Mouse (Mus musculus) layer of hippocampus, postnatal 25 days (tissue): ENCODE results near the gene Ttyh3. TPM values are rescaled to one million over a fixed set of nuclear protein-coding genes. Genes with fewer than 3 reads are reported as not detected.
A peak's percentile ranks its signal among the peaks of the same experiment; 100 is the strongest.

Experiments
- DNase-seq, 2 experiments: peaks; one replicate each; pipeline ENCODE4 v3.0.0; 2022; ENCODE audit warnings: mixed read lengths in 2 of 2, low spot score in 1 of 2; ENCODE audit errors: extremely low spot score in 1 of 2
- total RNA-seq, 2 experiments: library from RNA; stranded (reverse); gene quantifications; 2 replicates each; pipeline ENCODE4 v1.2.3; 2021

Gene Ttyh3
- total RNA-seq, 2 experiments from 2014 or later = 247 to 262 TPM

DNA sequence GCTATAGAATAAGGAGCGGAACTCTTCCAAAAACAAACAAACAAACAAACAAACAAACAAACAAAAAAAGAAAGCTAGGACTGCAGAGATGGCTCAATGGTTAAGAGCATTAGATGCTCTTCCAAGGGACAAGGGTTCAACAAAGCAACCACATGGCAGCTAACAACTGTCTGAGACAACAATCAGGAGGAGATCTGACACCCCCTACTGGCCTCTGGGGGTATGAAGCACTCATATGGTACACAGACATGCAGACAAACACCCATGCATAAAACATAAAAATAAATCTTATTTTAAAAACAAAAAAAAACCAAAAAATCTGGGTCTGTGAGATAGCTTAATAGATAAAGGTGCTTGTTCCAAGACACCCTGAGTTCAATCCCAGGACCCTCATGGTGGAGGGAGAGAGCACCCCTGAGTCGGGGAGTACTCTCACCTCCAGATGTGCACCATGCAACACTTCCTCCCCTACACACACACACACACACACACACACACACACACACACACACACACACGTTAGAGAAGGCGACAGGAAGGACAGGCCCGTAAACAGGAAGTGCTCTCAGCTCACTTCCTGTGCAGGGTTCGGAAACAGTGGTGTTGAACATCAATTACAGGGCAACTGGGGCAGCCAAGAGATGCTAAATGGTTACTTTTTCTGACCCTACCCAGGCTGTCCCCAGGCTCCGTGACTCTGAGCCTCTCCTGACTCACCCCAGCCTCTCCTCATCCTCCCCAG lies 12.3 kb downstream of the Ttyh3 start:
- no peak for DNase-seq

DNA sequence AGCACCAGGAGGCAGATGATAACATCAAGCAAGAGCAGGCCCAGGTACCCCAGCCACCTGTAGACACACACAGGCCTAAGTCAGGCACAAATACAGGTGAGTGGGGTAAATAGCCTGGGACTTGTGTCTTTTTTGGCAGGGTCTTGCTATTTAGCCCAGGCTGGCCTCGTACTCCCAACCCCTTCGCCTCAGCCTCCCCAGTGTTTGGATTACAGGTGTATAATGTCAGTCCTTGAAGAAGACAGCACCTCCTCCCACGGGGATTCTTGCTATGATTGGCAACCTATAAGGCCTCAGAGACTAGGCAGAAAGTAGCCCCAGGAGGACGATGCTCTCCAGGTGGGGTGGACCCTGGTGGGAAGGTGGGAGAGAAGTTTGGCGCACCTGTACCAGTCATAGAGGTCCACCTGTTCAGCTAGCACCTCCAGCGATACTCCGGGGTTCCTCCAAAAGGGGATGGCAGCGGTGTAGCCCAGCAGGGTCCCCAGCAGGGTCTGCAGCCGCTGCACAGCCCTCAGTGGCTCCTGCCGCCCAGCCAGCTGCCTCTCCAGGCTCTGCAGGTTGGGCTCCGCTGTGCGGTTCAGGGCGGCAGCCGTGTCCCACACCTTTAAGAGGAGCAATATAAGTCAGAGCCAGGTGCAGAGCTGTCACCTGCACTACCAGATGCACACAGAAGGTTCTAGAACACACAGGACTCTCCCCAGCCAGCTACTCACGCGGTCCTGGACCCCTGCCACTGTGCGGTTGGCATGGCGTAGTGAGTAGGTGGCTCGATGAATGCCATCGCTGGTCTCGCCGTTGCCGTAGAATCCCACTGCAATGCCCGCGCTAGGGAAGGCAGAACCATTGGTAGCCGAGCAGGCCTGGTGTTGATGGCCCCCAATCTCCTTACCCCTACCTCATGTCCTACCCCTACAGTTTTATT lies 13.8 kb downstream of the Ttyh3 start:
- DNase-seq = peak in 1 of 2 experiments; percentile 61

DNA sequence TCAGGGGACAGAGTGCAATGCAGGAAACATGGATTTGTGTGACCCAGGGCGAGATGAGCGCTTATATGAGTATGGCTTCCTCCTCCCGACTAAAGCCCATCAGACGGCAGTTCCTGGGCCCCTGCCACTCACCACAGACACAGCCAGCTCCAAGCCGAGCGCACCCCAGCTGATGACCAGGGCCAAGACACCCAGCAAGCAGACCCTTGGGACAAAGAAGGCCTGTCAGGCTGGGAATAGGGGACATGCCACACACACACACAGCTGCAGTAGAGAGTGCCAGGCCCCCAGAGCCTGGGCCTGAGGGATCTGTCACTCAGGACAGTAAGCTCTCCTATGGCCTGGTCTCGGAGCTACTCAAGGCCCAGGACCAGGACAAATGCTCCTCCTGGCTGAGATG lies 15.4 kb downstream of the Ttyh3 start:
- no peak for DNase-seq

DNA sequence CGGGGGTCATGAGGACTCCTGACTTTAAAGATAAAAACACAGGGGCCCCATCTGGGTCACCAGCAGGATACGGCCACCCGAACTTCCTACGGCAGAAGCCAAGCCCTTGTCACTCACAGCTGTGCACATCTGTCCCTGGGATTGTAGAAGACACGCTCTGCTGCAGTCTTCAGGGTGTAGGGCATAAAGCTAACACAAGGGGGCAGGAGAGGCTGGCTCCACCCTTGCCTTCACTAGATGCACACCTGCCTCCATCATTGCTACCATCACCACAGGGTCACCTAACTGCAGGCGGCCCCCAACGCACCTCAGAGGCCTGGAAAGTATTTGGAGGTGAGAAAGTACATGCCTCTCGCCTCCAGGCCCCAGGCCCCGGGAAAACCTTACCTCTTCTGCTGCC lies 19.8 kb downstream of the Ttyh3 start:
- no peak for DNase-seq

DNA sequence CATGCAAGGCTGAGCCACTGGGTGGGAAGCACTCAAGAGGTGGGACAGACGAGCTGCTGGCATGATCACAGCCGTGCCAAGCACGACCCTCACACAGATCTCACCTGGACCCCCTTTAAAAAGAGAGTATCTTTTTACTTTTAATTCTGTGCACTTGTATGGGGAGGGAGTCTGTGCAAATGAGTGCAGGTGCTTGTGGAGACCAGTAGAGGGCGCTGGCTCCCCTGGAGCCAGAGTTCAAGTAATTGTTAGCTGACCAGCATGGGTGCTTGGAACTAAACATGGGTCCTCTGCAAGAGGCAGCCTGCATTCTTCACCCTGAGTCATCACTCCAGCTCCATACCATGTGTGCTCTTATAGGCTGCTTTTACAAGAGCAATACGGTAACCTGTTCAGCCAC lies 21.3 kb downstream of the Ttyh3 start:
- no peak for DNase-seq

DNA sequence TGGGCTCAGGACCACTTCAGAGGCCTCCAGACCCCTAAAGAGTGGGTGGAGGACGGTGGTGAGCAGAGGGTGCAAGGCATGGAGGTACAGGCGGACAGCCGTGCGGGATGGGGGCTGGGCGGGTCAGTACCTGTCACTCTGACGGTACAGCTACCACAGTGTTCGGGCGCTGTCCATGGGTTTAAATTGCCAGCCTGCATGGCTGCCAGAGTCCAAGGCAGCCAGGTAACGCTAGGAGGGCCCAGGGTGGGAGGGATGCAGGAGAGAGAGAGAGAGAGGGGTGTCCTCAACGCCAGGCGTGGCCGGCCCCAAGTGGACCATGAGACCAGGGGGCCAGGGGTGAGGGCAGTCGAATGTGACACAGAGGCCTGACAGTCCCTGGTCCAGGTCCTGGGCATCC lies 23.9 kb downstream of the Ttyh3 start:
- no peak for DNase-seq

DNA sequence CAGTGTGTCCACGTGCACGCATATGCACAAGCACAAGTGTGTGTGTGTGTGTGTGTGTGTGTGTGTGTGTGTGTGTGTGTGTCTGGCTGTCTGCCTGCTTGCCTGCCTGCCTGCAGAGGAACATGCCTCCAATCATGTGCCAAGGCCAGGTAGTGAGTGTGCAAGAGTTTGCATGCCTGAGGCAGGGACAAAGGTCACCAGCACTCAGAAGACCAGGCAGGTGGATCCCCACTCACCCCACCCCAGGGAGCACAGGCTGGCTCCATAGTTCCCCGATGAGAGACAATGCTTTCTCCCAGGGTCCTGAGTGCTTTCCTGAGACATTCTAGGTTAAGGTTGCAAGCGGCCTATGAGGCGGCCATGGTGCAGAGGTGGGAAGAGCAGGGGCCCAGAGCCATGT lies 24.6 kb downstream of the Ttyh3 start:
- no peak for DNase-seq

DNA sequence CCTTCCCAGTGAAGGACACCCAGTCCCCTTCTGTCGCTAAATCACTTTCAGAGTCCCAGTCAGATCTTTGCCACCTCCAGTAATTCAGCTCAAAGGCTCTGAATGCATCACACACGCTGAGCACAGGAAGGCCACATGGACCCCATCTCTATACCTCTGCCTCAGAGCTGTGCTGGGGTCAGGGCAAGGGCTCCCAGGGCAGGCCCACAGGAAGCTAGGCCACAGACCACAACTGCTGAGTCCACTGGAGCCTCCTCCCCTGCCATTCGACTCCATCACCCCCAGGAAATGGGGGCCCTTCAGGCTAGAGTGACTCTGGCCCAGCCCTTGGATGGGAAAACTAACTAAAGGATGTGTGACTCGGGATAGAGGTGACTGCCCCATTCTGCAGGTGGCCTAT lies 25.0 kb downstream of the Ttyh3 start:
- DNase-seq = no peak

DNA sequence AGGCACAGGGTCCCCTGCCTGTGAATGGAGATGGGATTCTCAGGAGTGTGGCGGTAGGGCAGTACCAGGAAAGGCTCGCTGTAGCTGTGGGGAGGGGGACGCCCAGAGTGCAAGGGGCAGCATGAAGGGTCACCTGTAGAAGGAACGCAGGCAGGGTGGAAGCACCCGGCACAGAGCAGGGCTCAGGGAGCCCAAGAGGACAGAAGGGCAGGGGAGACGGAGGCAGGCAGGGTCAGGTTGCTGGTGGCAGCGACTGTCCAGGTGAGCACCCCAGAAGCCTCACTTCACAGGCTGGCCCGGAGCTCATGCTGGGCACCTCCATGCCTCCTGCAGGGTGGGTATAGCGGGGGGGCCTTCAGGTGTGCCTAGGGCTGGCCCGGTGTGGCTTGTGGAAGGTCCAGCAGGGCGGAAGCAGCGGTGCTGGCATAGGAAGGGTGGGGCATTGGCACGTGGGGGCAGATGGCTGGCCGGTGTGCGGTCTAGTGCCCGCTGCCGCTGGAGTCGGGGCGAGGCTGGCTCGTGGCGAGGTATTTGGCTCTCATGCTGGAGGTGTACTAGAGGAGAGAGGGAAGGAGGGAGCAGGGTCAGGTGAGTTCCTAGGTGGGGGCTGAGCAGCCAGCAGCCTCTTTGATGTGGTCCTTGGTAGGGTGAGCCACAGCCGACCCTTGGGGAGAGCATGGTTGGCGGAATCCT lies 25.7 kb downstream of the Ttyh3 start:
- DNase-seq = no peak

DNA sequence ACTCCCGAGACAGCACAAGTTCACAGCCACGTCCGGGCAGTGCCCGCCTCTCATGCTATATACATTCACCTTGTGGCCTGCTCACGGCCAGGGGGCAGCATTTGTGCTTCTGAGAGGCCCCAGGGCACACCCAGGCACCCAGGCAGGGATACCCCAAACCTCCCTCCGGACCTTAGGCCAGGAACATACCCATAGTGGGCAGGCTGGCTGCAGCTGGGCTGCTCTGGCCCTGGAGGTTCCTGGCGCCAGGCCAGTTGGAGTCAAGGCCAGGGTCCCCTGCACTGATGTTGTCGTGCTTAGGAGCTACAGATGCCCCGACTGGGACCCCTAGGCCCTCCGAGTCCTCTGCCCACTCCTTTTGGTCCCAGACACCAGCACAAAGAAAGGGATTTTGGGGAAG lies 27.3 kb downstream of the Ttyh3 start:
- no peak for DNase-seq

DNA sequence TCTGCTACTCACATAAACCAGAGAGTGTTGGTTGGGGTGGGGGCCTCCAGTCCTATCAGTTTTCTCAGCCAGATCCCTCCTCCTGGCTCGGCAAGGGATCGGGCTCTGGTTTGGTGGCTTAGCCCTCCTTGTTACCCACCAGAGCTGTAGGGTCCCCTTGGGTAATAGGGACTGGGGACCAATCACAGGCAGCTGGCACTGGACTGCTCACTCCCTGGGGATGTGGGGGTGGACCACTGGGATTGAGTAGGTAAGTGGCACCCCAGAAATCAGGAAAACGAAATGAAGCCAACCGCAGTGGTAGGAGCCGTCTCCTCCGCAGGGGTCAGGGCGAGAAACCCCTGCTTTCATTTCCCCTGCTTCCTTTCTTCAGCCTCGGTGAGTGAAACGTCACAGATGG lies 27.7 kb downstream of the Ttyh3 start:
- no peak for DNase-seq

DNA sequence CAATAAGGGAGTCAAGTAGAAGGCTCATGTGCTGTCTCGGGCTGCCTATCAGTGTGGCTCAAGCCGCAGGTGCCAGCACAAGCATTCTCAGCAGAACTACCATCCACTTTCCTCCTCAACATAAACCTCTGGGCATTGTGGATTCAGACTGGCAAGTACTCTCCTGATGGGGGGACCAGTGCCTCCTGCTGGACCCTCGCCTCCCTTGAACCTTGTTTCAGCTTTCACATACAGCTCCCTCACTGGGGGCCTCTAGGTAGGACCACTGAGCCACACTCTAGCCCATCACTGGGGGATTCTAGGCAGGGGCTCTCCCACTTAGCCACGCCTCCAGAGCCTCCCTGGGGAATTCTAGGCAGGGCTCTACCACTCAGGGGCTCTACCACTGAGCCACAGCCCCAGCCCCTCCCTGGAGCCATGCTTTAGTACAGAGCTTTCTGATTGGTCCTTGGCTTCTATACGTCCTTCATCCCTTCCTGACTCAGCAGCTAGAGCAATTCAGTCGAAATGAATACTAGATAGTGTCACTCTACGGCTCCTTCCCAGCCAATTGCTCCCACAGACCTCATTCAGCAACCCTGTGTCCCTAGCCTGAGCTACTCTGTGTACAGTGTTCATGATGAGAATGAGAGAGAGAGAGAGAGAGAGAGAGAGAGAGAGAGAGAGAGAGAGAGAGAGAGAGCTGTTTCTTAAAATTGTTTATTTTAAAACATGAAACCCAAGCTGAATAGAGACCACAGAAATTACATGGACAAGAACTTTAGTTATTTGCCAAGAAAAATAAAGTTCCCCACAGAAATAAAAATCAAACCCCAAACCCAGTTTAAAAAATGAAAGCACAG lies 28.7 kb downstream of the Ttyh3 start:
- DNase-seq = no peak

DNA sequence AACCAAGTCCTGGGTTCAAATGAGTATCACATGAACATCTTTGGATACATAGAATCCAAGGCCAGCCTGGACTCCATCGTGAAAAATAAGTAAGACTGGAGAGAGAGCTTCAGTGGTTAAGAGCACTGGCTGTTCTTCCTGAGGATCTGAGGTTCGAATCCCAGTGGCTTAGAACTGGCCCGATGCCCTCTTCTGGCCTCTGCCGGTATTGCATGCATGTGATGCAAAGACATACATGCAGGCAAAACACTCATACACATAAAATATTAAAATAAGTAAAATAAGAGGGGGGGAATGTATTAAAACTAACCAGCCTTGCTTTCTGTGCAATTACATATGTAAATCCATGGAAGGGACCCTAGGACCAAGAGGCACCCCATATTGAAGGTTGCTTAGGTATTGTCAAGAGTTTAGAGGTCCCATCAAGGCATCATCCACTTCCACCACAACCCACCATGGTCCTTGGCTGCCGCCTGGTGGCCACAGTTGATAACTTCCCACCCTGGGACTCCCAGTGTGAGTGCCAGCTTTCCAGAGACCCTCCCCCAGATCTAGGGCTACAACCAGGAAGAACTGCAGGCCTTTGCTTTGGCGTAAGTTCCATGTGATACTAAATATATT lies 29.6 kb downstream of the Ttyh3 start:
- peak; percentile 66 to 81 for DNase-seq

DNA sequence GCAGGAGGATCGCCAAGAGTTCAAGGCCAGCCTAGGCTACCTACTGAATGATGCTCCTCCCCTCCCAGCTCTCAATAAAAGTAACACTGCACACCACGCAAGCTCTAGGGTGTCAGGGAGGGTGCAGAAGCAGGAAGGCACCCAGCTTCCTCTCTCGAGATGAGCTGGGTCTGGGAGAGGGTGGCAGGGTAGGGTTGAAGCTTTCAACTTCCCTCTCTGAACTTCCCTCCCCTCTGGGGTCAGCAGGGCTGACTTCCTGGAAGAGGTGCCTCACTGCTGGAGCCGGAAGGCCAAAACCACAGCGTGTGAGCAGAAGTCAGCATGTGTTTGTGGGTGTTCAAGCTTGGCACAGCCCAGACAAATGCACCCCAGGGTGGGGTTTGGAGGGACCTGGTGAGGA lies 31.1 kb downstream of the Ttyh3 start:
- no peak for DNase-seq

DNA sequence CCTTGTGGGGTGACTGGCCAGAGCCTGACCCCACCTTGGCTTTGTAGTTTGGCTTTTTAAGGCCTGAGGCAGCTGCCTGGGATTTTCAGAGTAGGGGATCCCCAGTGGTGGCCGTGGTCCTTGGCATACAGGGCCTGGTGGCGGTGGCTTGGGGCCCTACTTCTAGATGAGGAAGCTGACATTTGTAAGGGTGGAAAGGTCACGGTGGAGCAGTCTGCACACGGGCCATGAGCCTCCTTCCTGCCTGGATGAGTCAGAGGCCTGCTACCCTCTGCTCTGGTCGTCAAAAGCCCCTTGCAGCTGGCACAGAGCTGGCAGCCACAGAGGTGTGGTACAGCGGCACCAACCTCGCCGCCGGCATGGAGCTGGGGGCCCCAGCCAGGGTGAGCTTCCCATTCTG lies 32.1 kb downstream of the Ttyh3 start:
- no peak for DNase-seq

DNA sequence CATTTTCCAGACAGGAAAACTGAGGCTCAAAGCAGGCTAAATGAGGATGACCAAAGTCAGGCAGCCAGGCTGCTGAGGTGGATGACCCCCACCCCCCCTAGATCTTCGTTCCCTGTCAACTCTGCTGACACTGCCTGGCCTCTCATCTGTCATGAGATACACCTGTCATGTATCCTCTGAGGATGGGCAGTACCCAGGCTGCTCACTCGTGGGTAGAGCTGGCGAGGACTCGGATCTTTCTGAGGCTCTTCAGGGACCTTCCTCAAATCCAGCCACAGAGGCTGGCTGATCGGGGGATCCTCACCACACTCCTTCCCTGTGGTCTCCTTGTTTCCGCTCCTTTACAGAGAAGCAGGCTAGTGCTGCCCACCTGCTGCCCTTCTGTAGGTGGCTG lies 32.7 kb downstream of the Ttyh3 start:
- no peak for DNase-seq

DNA sequence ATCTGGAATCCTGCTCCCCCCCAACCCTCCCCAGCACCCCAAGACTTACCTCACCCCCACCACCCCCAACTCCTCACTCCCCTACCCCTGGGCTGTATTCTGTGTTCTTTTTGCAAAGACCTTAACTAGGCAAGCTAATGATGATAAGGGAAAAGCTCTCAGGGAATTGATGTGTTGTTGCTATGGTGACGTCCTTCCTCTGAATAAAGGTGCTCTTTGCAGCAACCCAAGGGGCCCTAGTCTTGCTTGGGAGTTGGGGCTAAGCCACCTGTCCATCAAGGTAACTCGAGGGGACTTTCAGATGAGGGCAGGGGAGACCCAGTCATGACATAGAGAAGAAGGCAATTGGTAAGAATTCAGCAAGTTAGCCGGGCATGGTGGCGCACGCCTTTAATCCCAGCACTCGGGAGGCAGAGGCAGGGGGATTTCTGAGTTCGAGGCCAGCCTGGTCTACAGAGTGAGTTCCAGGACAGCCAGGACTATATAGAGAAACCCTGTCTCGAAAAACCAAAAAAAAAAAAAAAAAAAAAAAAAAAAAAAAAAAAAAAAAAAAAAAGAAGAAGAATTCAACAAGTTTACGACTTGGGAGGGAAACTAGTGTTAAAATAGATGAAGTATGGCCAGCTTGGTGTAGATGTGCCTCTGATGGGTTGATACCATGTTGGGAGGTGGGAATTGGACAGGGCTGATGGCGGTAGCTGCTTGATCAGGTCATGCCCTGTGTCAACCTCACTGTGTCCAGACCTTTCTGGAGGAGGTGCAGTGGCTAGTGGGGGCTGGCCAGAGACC lies 33.3 kb downstream of the Ttyh3 start:
- no peak for DNase-seq

DNA sequence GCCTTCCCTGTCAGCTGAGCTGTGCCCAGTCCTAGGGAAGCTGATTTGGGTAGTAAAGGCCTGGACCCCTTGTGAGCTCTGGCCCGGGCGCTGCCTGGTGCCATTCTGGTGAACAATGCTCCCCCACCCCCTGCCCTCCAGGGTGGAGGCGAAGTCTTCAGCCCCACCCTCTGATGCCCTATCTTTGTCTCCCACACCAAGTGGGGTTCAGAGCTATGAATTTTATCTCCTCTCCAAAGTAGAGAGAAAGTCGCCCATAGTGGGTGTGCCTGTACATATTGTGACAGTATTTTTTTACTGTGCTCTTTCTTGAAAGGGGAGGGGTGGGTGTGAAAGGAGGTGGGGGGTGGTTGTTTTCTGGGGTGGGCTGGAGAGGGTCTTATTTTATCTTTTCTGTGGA lies 34.0 kb downstream of the Ttyh3 start:
- no peak for DNase-seq

DNA sequence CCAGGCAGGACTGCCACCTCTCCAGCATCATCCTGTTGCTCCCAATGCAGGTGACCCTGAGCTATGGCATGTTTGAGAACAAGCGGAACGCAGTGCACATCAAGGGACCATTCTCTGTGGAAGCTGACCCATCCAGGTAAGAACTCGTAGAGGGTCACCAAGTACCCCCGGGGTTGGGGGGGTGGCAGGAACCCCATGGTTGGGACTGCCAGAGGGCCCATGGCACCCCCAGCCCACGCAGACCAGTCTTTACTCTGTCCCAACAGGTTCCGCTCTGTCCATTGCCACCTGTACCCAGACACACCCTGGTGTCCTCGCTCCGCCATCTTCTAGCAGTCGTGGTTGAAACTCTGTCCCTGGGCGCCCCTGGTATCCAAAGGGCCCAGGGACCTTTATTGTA lies 34.7 kb downstream of the Ttyh3 start:
- DNase-seq = no peak
